Mouse (Mus musculus) heart, postnatal 0 days (tissue): Measurements from ENCODE around the gene Gm10715.
"Not testable (repeated sequence)": the region's sequence is repeated elsewhere in the genome, so short reads cannot be mapped to it uniquely, and the experiment has no call there.

Experiments
- CTCF ChIP-seq: IDR thresholded peaks from 2 replicates; pipeline ENCODE4 v1.5.1; 2016; ENCODE audit warnings: antibody characterized with exemption, control low read depth, low read depth
- EP300 ChIP-seq: IDR thresholded peaks from 2 replicates; pipeline ENCODE4 v1.6.1; 2016; ENCODE audit warnings: antibody characterized with exemption, low read depth

DNA sequence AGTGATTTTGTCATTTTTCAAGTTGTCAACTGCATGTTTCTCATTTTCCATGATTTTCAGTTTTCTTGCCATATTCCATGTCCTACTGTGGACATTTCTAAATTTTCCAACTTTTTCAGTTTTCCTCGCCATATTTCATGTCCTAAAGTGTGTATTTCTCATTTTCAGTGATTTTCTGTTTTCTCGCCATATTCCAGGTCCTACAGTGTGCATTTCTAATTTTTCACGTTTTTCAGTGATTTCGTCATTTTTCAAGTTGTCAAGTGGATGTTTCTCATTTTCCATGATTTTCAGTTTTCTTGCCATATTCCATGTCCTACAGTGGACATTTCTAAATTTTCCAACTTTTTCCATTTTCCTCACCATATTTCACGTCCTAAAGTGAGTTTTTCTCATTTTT, 30.5 kb upstream of the Gm10715 start:
- not testable (repeated sequence) for TF ChIP-seq EP300, CTCF
